Mouse (Mus musculus) bone marrow, adult 2 months (tissue): ENCODE data around the gene Os9.

Experiments used
- CTCF ChIP-seq: fragments of 200-500 bp; IDR thresholded peaks from 2 replicates; pipeline ENCODE4 v1.5.1; 2011; ENCODE audit warnings: low read length, control low read depth; ENCODE audit not compliant: control insufficient read depth, insufficient read depth
- POLR2A ChIP-seq: fragments of 200-500 bp; IDR thresholded peaks from 2 replicates; pipeline ENCODE4 v1.6.1; 2011; ENCODE audit warnings: low read depth, mild to moderate bottlenecking, control low read depth, low read length, borderline replicate concordance; ENCODE audit not compliant: control insufficient read depth

DNA sequence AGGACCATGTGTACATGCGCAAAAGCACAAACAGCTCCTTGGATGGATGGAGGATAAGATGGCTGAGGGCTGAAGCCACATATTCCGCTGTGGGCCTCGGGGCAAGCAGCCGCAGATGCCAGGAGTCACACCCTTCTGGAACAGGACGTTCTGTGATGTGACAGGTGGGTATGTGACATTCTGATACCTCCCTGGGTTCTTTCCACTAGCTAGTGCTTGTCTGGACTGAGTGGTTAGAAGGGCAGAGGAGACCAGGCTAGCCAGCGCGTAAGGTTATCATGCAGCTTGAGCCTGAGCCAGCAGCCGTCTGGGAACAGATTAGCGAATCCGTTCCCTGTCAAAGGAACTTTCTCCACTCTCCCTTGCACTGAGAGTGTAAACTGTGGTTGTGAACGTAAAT is 20.0 kb upstream of the Os9 start:
- TF ChIP-seq CTCF (no peak), POLR2A (no peak)
